Mouse (Mus musculus) forebrain, embryonic 11.5 days (tissue): ENCODE measurements around the gene Spin1. TPM values are rescaled to one million over a fixed set of nuclear protein-coding genes. Genes with fewer than 3 reads are reported as not detected.
"Not testable (repeated sequence)": the region's sequence is repeated elsewhere in the genome, so short reads cannot be mapped to it uniquely, and the experiment has no call there.

Experiments
- ATAC-seq: fragments of 200-750 bp; cut with Nextera tagmentation; replicated peaks from 2 replicates; pipeline ENCODE4 v1.8.0; 2017; ENCODE audit warnings: moderate TSS enrichment; ENCODE audit not compliant: low FRiP score
- DNase-seq: peaks from one replicate; pipeline ENCODE4 v3.0.0-alpha.2; 2017; ENCODE audit warnings: low spot score
- H3K27ac ChIP-seq: fragments of 300-500 bp; sonication (generic); 2 replicates; pipeline ENCODE4 v1.5.1; 2014; ENCODE audit warnings: low read depth, low read length
- H3K27me3 ChIP-seq: fragments of 300-500 bp; sonication (generic); 2 replicates; pipeline ENCODE4 v1.6.1; 2014; ENCODE audit warnings: mild to moderate bottlenecking, low read length, mixed read lengths; ENCODE audit not compliant: control insufficient read depth, insufficient read depth
- H3K36me3 ChIP-seq: fragments of 300-500 bp; sonication (generic); 2 replicates; pipeline ENCODE4 v1.6.1; 2014; ENCODE audit warnings: mild to moderate bottlenecking, low read length, moderate library complexity, mixed read lengths; ENCODE audit not compliant: control insufficient read depth, insufficient read depth
- H3K4me1 ChIP-seq: fragments of 300-500 bp; sonication (generic); replicated peaks from 2 replicates; pipeline ENCODE4 v1.6.1; 2014; ENCODE audit warnings: low read length, mixed read lengths; ENCODE audit not compliant: control insufficient read depth, insufficient read depth
- H3K4me2 ChIP-seq: fragments of 300-500 bp; sonication (generic); 2 replicates; pipeline ENCODE4 v1.6.1; 2014; ENCODE audit warnings: low read depth, mild to moderate bottlenecking, low read length, moderate library complexity, mixed read lengths; ENCODE audit not compliant: severe bottlenecking
- H3K4me3 ChIP-seq: fragments of 300-500 bp; sonication (generic); 2 replicates; pipeline ENCODE4 v1.5.1; 2014; ENCODE audit warnings: low read depth, low read length
- H3K9ac ChIP-seq: fragments of 300-500 bp; sonication (generic); 2 replicates; pipeline ENCODE4 v1.6.1; 2014; ENCODE audit warnings: low read length
- H3K9me3 ChIP-seq: fragments of 300-500 bp; sonication (generic); 2 replicates; pipeline ENCODE4 v1.6.1; 2016; ENCODE audit warnings: low read length, mixed read lengths; ENCODE audit not compliant: control insufficient read depth
- WGBS: fragments of 180-500 bp; shearing (Covaris S2); extraction: QIAGEN DNeasy Blood & Tissue Kit; methylation state at CpG from one replicate; pipeline ENCODE4 v1.1.7; 2014; 5-methylcytosine and 5-hydroxymethylcytosine counted together
- polyA plus RNA-seq: library from polyadenylated mRNA; unstranded; fragments of >200 nt; fragmentation: Nextera tagmentation; extraction: Ambion mirVana; gene quantifications from 2 replicates; pipeline ENCODE4 v1.2.1, GENCODE M21; 2014

The Spin1 gene
- polyA plus RNA-seq, 1 experiment from 2014 or later = 111 TPM

DNA sequence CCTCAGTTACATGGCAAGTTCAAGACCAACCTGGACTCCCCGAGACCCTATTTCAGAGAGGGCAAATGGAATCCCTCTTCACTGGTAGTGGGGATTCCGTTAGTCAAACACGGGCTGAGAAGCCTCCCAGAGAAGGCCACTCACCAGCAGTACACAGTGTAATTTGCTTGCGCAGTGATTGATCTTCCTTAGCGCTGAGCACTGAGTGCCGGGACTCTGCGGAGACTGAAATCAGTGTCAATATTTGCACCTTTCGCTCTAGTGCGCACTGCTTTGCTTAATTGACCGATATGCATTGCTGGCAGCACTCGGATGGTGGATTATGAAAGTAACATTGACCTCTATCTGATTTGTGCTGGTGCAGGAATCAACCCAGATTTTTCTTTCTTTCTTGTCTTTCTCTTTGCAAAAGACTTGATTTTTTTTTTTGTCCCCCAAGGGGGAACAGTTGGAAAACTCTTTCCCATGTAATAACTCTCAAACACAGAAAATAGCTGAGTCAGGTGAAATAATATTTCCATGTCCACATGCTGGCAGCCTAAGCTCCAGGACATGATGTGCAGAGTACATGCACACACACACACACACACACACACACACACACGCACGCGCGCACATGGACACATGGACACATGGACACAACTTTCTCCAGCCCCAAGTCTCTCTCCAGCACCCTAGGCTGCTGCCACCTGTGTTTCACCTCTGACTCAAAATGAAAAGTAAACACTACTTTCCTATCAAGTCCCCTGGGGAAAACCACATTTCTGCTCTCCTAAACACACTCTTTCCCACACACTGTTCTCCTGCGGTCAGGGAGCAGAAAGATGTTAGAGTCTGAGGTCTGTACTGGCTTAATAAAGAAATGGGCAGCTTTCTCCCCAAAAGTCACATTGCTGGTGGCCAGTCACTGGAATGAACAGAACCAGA lies 27.5 kb upstream of the Spin1 start:
- H3K9ac ChIP-seq = no peak overlapping the region
- 92% methylated on average over 16 of the region's 16 CpGs for WGBS

DNA sequence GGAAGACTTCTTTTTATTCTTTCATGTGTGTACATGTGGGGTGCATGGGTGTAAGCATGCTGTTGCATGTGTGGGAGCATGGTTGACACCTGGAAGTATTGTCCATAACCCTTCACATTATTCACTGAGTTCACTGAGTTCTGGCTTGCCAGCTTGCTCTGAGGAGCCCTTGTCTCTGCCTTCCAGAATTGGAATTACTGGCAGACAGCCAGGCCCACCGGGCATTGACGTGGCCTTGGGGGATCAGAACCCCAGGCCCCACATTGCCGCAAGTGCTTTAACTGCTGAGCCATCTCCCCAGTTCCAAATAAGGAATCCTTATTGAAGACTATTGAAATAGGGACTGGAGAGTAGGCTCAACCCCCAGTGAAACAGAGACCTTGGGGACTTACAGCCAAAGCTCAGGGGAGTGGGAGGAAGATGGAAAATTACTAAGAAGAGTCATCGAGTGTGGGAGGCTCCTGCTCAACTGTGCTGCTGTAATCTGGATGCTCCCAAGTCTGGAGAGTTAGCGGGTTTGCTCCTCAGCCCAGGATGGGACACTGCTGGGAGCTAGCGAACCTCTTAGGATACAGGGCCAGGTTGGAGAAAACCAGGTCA lies 26.5 kb upstream of the Spin1 start:
- Histone ChIP-seq H3K4me2 (no peak overlapping the region), H3K36me3 (no peaks in the 10 kb centered on the region), H3K9ac (no peak overlapping the region), H3K4me1 (no peaks in the 10 kb centered on the region), H3K9me3 (no peaks in the 10 kb centered on the region), H3K27me3 (no peaks in the 10 kb centered on the region), H3K4me3 (no peak overlapping the region), H3K27ac (no peak overlapping the region)
- WGBS = 85% methylated on average over 6 of the region's 6 CpGs
- no peak for ATAC-seq
- no peak for DNase-seq

More for the DNA sequence above, 27.5 kb upstream of the Spin1 start:
- ATAC-seq (no peak), DNase-seq (no peak)
- H3K27ac ChIP-seq = no peak overlapping the region
- H3K4me3 ChIP-seq = no peak overlapping the region
- H3K36me3 ChIP-seq = no peaks in the 10 kb centered on the region
- H3K27me3 ChIP-seq = no peaks in the 10 kb centered on the region
- H3K9me3 ChIP-seq = no peaks in the 10 kb centered on the region
- H3K4me2 ChIP-seq = no peak overlapping the region
- H3K4me1 ChIP-seq = no peaks in the 10 kb centered on the region

- not testable (repeated sequence) for H3K4me3 ChIP-seq, H3K36me3 ChIP-seq, H3K4me2 ChIP-seq, H3K9me3 ChIP-seq, H3K9ac ChIP-seq, DNase-seq, H3K4me1 ChIP-seq, ATAC-seq, H3K27me3 ChIP-seq, H3K27ac ChIP-seq
- 94% methylated on average over 14 of the region's 14 CpGs for WGBS
These were observed 24.5 kb upstream of the Spin1 start for GRCm38 (mm10) chr13:51076191-51076590.

- ATAC-seq = not testable (repeated sequence)
These were observed 22.1 kb upstream of the Spin1 start for GRCm38 (mm10) chr13:51078586-51078985.

DNA sequence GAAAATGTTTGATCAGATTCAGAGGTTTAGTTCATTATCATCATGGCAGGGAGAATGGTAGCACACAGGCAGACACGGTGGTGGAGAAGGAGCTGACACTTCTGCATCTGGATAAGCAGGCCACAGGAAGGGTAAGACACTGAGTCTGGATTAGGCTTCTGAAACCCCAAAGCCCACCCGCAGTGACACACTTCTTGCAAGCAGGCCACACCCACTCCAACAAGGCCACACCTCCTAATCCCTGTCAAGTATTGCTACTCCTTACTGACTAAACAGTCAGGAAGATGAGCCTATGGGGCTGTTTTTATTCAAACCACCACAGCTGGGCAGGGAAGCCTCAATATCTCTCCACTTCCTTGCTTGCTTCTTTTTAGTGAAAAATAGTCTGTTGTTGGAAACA lies 19.9 kb upstream of the Spin1 start:
- H3K9ac ChIP-seq = no peak overlapping the region
- no peak overlapping the region for H3K4me3 ChIP-seq
- H3K27ac ChIP-seq = no peak overlapping the region
- no peaks in the 10 kb centered on the region for H3K36me3 ChIP-seq
- DNase-seq = no peak
- 63% methylated on average over 2 of the region's 2 CpGs for WGBS
- H3K4me1 ChIP-seq = no peaks in the 10 kb centered on the region
- no peak for ATAC-seq
- no peaks in the 10 kb centered on the region for H3K9me3 ChIP-seq
- no peak overlapping the region for H3K4me2 ChIP-seq
- no peaks in the 10 kb centered on the region for H3K27me3 ChIP-seq

More at GRCm38 (mm10) chr13:51078586-51078985, 22.1 kb upstream of the Spin1 start:
- not testable (repeated sequence) for H3K4me1 ChIP-seq, H3K4me2 ChIP-seq, H3K9ac ChIP-seq, H3K9me3 ChIP-seq, H3K27me3 ChIP-seq, DNase-seq, H3K4me3 ChIP-seq, H3K27ac ChIP-seq, H3K36me3 ChIP-seq
- 60% methylated on average over 1 of the region's 1 CpGs for WGBS

- Histone ChIP-seq H3K4me2 (no peak overlapping the region), H3K4me1 (no peaks in the 10 kb centered on the region), H3K4me3 (no peak overlapping the region), H3K27me3 (no peaks in the 10 kb centered on the region), H3K27ac (no peak overlapping the region), H3K36me3 (no peaks in the 10 kb centered on the region), H3K9me3 (no peaks in the 10 kb centered on the region), H3K9ac (no peak overlapping the region)
- no peak for DNase-seq
- ATAC-seq = no peak
These were observed 16.4 kb upstream of the Spin1 start for GRCm38 (mm10) chr13:51084241-51084640.

GRCm38 (mm10) chr13:51085941-51086340 lies 14.7 kb upstream of the Spin1 start:
- no peak overlapping the region for H3K27ac ChIP-seq
- H3K4me3 ChIP-seq = no peak overlapping the region
- H3K27me3 ChIP-seq = no peaks in the 10 kb centered on the region
- no peaks in the 10 kb centered on the region for H3K4me1 ChIP-seq
- DNase-seq (no peak), ATAC-seq (no peak)
- no peak overlapping the region for H3K9ac ChIP-seq
- no peaks in the 10 kb centered on the region for H3K9me3 ChIP-seq
- 92% methylated on average over 11 of the region's 11 CpGs for WGBS
- H3K36me3 ChIP-seq = no peaks in the 10 kb centered on the region
- no peak overlapping the region for H3K4me2 ChIP-seq

DNA sequence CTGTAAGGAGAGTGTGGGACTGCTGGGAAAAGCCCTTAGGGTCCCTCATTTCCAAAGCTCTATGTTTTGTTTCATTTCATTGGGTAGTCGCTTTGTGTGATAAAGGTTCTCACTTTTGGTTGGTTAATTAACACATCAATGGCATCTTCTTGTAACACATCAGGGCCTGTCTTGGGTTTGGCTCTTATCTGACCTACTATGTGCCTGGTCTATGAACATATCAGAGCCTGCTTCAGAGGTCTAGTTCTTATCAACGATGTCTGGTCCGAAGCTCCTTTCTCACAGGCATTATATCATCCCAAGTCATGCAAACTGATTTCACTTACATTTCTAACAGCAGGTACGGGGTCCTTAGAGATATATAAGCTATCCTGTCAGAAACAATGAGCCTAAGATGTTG lies 13.4 kb upstream of the Spin1 start:
- H3K9me3 ChIP-seq = no peaks in the 10 kb centered on the region
- no peaks in the 10 kb centered on the region for H3K4me1 ChIP-seq
- DNase-seq (no peak), ATAC-seq (no peak)
- no peaks in the 10 kb centered on the region for H3K36me3 ChIP-seq
- WGBS = 91% methylated on average over 4 of the region's 4 CpGs
- no peaks in the 10 kb centered on the region for H3K27me3 ChIP-seq
- H3K4me2 ChIP-seq = no peak overlapping the region
- H3K27ac ChIP-seq = no peak overlapping the region
- no peak overlapping the region for H3K9ac ChIP-seq
- H3K4me3 ChIP-seq = no peak overlapping the region
